ENCODE assay signal across 21 mouse cellular contexts in the genomic region with DNA sequence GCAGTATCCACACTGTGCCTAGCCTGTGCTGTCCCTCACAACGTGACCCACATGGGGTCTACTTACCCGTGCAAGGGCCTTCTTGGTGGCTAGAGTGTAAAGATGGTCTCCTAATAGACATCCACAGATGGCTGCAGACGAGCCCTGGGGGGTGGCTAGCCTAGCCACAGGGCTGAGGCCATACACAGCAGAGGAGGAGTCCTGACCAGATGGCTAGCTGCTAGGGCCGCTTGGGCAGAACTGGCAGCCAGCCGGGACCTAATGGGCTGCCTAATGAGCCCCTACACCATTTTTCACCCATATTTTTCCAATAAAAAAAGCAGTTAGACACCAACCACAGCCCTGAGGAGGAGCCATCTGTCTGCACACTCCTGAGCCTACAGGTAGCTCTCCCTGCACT. TPM values are rescaled to one million over a fixed set of nuclear protein-coding genes. Genes with fewer than 3 reads are reported as not detected.
DNase-seq lines count a peak whose midpoint lies in the region; ATAC-seq lines count a peak whose summit lies in the region.
"Had no signal": no experiment of that assay in that cellular context is flagged by ENCODE, and none has a peak within 500 bp of the region (broad histone marks: within the 10 kb centered on the region; RNA-seq: fewer than 3 reads in every experiment).

No protein-coding gene starts in this region.

- H3K4me1 ChIP-seq in kidney, embryonic 14.5 days (ENCODE audit: control insufficient read depth, insufficient read depth, low read length): peaks cover under 1% of the 10 kb centered on the region; the same call in 1 of the 2 replicates
- peaks cover 7% of the 10 kb centered on the region for H3K4me1 ChIP-seq in limb, embryonic 10.5 days
- H3K4me1 ChIP-seq: midbrain, embryonic 15.5 days had no signal

- H3K4me3 ChIP-seq in kidney, embryonic 14.5 days (ENCODE audit: low read length): no peak overlapping the region
- no peak overlapping the region for H3K4me3 ChIP-seq in limb, embryonic 10.5 days
- H3K4me3 ChIP-seq: erythroblast, embryonic 14.5 days; midbrain, embryonic 15.5 days had no signal

- no peak overlapping the region for H3K27ac ChIP-seq in kidney, embryonic 14.5 days (ENCODE audit: low read depth, low read length)
- peak overlapping the region; percentile 27; the same call in 1 of the 2 replicates for H3K27ac ChIP-seq in limb, embryonic 10.5 days
- H3K27ac ChIP-seq: midbrain, embryonic 15.5 days had no signal

- no peak overlapping the region for H3K4me2 ChIP-seq in kidney, embryonic 14.5 days (replicated peaks; ENCODE audit: low read depth, low read length)
- H3K4me2 ChIP-seq: midbrain, embryonic 15.5 days had no signal

- ATAC-seq in kidney, embryonic 14.5 days (ENCODE audit: low FRiP score, low TSS enrichment): no peak
- ATAC-seq: midbrain, embryonic 15.5 days had no signal

- WGBS in kidney, embryonic 14.5 days: 58% methylated on average over 5 of the region's 5 CpGs
- WGBS in limb, embryonic 10.5 days: 58% methylated on average over 5 of the region's 5 CpGs

- H3K9ac ChIP-seq in kidney, embryonic 14.5 days (ENCODE audit: low read depth, low read length): 0 out of 2 replicates have a peak overlapping the region, but pooled peaks have one; percentile 23
- H3K9ac ChIP-seq: midbrain, embryonic 15.5 days had no signal

- H3K36me3 ChIP-seq in kidney, embryonic 14.5 days (ENCODE audit: control insufficient read depth, insufficient read depth, low read length): no peaks in the 10 kb centered on the region
- 0 out of 2 replicates have a peak, but pooled peaks cover 2% of the 10 kb centered on the region for H3K36me3 ChIP-seq in limb, embryonic 10.5 days
- H3K36me3 ChIP-seq: midbrain, embryonic 15.5 days had no signal

- no peak for DNase-seq in kidney, postnatal 4 days
- peak; percentile 89 for DNase-seq in cerebellum, adult 11-12 months
- peak; percentile 79 to 81 for DNase-seq in cerebellum, postnatal 36 days
- DNase-seq in limb, embryonic 10.5 days (ENCODE audit: low spot score): no peak
- DNase-seq in layer of hippocampus, postnatal 36 days: no peak
- no peak for DNase-seq in c-Kit-positive CD71-positive TER-119-positive erythroid progenitor cells, embryonic 14.5 days (ENCODE audit: low spot score)
- no peak for DNase-seq in right cerebral cortex, adult 18-20 months
- DNase-seq: kidney, adult 9 months; lung, postnatal 36 days had no signal

- no peaks in the 10 kb centered on the region for H3K9me3 ChIP-seq in kidney, embryonic 14.5 days (ENCODE audit: control insufficient read depth, low read length)
- H3K9me3 ChIP-seq in limb, embryonic 10.5 days (replicated peaks): no peaks in the 10 kb centered on the region
- H3K9me3 ChIP-seq: G1E; midbrain, embryonic 15.5 days had no signal

- H3K27me3 ChIP-seq in kidney, embryonic 14.5 days (ENCODE audit: control insufficient read depth, insufficient read depth, low read length): no peaks in the 10 kb centered on the region
- peaks cover under 1% of the 10 kb centered on the region; the same call in 1 of the 2 replicates for H3K27me3 ChIP-seq in limb, embryonic 10.5 days (ENCODE audit: low read depth, poor library complexity, severe bottlenecking)
- H3K27me3 ChIP-seq: midbrain, embryonic 15.5 days had no signal

RNA-seq across cellular contexts. Expression of gene Lrcol1, which starts 48.2 kb away (rescaled TPM):
- not detected in 2 replicates for polyA plus RNA-seq in kidney, embryonic 14.5 days (2014; fragmentation: Nextera tagmentation; extraction: Ambion mirVana)
- not detected in 2 replicates for polyA plus RNA-seq in limb, embryonic 10.5 days (2016; fragmentation: Nextera tagmentation; extraction: Ambion mirVana)
- total RNA-seq in layer of hippocampus, postnatal 36 days (2021): not detected
- total RNA-seq: adrenal gland, postnatal 4 days; G1E; granulocyte monocyte progenitor cell, adult 5-6 weeks; layer of hippocampus, adult 8-10 months; left cerebral cortex, postnatal 36 days had no signal
- polyA plus RNA-seq: cortical plate, adult 2 months; erythroblast, embryonic 14.5 days; G1E; heart, embryonic 14.5 days; liver, embryonic 16.5 days; midbrain, embryonic 15.5 days; stomach, embryonic 14.5 days had no signal

RNA-seq across cellular contexts. Expression of gene P2rx2, which starts 49.7 kb away (rescaled TPM):
- 0.89 and 0.95 TPM in 2 replicates for polyA plus RNA-seq in kidney, embryonic 14.5 days (2014; fragmentation: Nextera tagmentation; extraction: Ambion mirVana)
- polyA plus RNA-seq in limb, embryonic 10.5 days (2016; fragmentation: Nextera tagmentation; extraction: Ambion mirVana): 0.39 and 0.66 TPM in 2 replicates
- under 1 TPM in 1 of 2 experiments, not detected in 1; 0.27 TPM for total RNA-seq in layer of hippocampus, postnatal 36 days (2021)
- total RNA-seq: G1E; granulocyte monocyte progenitor cell, adult 5-6 weeks; left cerebral cortex, postnatal 36 days had no signal
- polyA plus RNA-seq: erythroblast, embryonic 14.5 days; G1E; heart, embryonic 14.5 days; liver, embryonic 16.5 days had no signal

RNA-seq across cellular contexts. Expression of gene Fbrsl1, which starts 55.6 kb away (rescaled TPM):
- polyA plus RNA-seq in kidney, embryonic 14.5 days (2014; fragmentation: Nextera tagmentation; extraction: Ambion mirVana): 15.7 and 16.7 TPM in 2 replicates
- polyA plus RNA-seq in limb, embryonic 10.5 days (2016; fragmentation: Nextera tagmentation; extraction: Ambion mirVana): 22.5 and 24.8 TPM in 2 replicates
- total RNA-seq in layer of hippocampus, postnatal 36 days (2021): 10 to 100 TPM; 78.1 to 89.6 TPM

Comparison
In these comparisons a context has a peak if more than half of its experiments do, and no peak if none do; other contexts are left out.
1. DNase-seq: peak in cerebellum, adult 11-12 months (single experiment) and cerebellum, postnatal 36 days (2 of 2); none in kidney, postnatal 4 days (0 of 2), limb, embryonic 10.5 days (single experiment), layer of hippocampus, postnatal 36 days (0 of 2), c-Kit-positive CD71-positive TER-119-positive erythroid progenitor cells, embryonic 14.5 days (single experiment) and right cerebral cortex, adult 18-20 months (single experiment).